Mouse (Mus musculus) urinary bladder, adult 18-20 months (tissue): ENCODE data around the gene Ccdc7a.

ENCODE experiments used
- DNase-seq, 2 experiments: peaks; one replicate each; pipeline ENCODE4 v3.0.0; 2022; ENCODE audit warnings: low spot score in 2 of 2, mixed read lengths in 2 of 2

The Ccdc7a gene

GRCm38 (mm10) chr8:128686429-128686990 is 378.8 kb downstream of the Ccdc7a start:
- DNase-seq: no peak

GRCm38 (mm10) chr8:128685507-128686428 is 379.5 kb downstream of the Ccdc7a start, which contains the start of gene Itgb1:
TSS of gene Itgb1 (plus strand) at chr8:128685654.
- DNase-seq: peak; percentile 88 to 93

- peak in 1 of 2 experiments; percentile 86 for DNase-seq
Observed at GRCm38 (mm10) chr8:128684609-128685506, 380.5 kb downstream of the Ccdc7a start.
